Mouse (Mus musculus) hindlimb bud, embryonic 11.5 days (tissue): ENCODE measurements around the gene Exoc3l4.

Source experiments
- DNase-seq: peaks from one replicate; pipeline ENCODE4 v3.0.0-alpha.2; 2012; ENCODE audit warnings: low read depth, low spot score; ENCODE audit errors: extremely low spot score

Exoc3l4 gene

DNA sequence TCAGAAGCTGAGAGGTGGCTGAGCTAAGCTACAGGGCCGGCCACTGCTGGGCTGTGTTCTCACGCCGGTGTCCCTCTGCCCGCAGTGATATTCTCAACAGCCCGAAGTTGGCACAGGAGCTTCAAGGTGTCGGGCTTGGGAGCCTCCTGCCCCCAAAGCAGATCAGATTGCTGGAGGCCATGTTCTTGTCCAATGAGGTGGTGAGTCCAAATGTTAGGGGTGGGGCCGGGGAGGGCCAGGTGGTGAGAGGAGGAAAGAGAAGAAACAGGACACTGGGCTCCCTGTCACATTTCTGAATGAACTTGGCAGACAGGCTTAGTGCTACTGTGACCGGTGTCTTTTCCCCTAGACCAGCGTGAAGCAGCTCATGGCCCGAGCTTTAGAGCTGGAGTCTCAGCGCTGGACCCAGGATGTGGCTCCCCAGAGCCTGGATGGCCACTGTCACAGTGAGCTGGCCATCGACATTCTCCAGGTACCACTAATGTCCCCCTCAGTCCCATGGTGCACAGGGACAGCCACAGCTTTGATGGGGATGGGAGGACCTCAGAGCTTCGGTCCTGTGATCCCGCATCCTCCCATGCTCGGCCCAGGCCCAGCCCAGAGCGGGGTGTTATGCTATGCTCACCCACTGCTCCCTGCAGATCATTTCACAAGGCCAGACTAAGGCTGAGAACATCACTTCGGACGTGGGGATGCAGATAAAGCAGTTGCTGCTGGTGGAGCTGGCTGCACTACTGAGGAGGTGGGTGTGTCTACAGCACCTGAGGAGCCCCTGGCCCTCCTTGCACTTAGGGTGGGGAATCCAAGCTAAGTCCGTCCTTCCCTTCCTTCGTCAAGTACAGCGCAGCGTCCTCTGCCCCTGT is 31.3 kb downstream of the Exoc3l4 start:
- DNase-seq, result no peak

DNA sequence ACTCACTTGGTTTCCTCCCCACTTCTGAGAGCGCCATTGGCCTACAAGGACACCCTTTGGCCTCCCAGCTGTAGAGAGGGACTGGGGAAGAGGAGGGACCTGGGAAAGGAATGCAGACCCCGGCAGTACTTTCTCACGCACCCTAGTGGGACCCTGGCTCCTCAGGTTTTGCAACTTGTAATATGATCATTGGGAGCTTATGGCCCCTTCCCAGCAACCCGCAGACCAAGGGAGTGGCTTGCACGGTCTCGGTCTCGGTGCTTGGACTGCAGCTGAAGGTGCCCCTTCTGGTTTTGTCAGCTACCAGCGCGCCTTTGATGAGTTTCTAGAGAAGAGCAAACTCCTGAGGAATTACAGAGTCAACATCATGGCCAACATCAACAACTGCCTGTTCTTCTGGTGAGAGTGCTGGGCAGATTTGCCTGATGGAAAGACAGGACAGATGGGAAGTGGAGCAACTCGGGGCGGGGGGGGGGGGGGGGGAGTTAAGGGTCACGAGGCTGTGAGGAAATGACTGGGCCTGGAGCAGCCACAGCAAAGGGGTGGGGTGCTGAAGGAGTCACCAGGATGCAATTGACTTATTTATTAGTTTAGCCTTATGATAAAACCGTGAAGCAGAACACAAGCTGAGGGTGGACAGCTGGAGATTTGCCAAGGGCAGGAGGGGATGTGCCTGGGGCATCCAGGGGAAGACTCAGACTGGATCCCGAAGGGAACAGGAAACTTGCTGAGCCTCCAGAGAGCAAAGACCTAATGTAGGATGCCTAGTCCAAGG is 32.3 kb downstream of the Exoc3l4 start:
- DNase-seq, result no peak

DNA sequence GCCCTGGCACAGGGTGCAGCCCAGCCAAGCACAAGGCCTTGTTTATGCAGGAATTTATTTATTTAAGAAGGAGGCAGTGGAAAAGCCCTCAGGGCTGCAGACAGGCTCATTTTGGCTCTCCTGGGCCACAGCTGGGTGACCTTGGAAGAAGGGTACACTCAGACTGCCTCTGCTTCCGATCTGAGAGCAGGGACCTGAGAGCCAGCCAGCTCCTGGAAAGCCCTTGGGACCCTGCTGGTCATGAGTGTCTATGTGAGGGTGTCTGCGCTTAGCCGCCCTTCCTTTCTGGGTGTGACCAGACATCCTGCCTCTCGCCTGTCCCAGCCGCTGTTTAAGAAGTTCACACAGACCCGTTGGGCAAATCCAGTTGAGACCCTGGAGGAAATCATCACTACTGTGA is 33.5 kb downstream of the Exoc3l4 start:
- no peak for DNase-seq

DNA sequence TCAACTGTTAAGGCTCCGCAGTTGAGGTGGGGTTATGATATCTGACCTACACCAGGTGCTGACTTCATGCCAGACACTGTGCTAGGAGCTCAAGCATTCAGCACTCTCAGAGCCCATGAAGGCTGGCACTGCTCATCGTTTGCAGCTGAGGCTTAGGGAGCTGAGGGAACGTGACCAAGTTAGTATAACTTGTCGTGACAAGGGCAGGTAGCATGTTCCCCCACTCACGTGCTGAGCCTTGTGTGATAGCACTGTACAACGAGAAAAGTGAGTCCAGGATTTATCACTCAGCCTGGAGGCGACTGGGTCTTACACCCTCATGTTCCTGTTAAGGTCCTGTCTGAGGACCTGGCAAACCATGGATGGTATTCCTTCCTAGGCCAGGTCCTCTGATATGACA is 34.7 kb downstream of the Exoc3l4 start:
- DNase-seq, result no peak

DNA sequence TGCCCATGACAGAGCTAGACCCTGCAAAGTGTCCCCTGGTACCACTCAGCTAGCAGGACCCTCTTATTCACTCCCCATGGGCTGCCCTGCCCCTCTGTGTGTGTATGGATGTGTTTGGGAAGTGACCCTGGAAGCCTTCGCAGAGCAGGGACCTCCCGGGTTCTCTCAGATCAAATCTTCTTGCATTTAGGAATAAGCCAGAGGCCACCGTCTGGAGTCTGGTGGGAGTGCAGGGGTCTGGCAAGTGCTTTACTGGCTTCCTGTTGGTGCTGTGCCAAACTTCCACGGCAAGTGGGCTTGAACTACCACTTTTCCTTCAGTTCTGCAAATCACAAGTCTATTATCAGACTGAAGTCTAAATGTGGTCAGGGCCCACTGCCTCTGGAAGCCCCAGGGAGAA is 37.2 kb downstream of the Exoc3l4 start:
- no peak for DNase-seq

DNA sequence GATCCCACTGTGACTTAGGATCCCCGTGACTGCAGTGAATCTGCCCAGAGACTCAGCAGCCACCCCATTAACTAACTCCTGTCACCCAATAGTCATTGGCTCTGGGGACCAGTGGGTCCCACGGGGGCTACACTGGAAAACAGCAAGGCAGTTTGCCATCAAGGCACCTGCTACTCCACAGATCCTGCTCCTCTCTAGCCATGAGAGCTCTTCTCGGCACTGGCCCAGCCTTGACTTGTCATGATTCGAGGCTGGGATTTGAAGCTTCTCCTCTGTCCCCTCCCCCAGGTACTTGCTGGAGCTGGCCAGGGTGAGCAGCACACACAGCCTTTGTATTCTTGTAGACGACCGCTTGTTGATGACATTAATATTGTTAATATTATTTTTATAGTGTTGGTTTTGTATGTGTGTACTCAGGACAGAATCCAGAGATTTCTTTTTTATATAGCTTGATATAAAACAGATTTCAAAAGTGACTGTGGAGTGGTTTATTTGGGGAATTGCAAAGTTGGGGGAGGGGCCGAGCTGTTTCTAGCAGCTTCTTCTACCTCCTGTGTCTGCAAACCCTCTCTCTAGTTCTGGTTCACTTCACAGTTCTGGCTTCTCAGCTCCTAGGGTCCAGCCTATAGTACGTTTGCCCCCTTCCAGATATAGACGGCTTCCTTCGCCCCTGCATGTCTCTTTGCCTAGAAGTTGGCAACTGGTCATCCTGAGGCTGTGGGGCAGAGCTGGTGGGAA is 37.9 kb downstream of the Exoc3l4 start:
- DNase-seq, result no peak

DNA sequence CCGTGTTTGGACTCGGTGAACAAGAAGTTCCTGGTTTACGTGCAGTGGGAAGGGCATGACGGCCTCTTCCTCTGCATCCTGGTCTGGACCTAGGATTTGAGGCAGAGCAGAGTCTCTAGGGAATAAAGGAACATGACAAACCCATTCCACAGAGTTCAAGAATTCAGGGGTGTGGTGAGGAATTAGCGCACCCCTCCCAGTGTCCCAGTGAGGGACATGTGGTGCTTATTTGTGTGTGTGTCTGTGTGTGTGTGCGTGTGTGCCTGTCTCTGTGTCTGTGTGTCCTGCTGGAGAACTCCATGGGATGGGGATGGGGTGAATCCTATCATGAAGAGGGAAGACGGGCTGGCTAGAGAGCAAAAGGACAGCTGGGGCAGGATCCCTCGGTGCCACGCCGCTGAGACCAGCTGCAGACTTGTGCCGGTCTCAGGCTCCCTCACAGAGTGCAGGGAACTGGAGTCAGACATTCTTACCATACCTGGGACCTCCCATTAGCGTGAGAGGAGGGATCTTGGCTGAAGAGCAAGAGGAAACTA is 38.6 kb downstream of the Exoc3l4 start:
- no peak for DNase-seq

DNA sequence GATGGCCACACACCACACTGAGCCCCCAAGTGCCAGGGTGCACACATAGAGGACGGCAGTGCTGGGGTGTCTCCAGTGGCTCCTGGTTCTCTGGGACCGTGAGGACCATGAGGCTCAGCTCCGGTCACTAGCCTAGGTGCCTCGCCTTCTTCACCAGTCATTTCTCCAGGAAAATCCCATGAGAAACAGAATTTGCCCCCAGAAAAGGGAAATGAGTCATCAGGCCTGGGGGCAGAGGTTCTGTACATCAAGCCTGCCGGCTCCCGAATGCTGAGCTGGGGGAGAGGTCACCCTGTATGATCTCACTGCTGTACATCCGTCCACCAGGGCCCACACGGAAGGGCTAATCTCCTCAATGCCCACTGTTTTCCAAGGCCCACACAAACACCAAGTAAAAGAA is 39.0 kb downstream of the Exoc3l4 start:
- no peak for DNase-seq

DNA sequence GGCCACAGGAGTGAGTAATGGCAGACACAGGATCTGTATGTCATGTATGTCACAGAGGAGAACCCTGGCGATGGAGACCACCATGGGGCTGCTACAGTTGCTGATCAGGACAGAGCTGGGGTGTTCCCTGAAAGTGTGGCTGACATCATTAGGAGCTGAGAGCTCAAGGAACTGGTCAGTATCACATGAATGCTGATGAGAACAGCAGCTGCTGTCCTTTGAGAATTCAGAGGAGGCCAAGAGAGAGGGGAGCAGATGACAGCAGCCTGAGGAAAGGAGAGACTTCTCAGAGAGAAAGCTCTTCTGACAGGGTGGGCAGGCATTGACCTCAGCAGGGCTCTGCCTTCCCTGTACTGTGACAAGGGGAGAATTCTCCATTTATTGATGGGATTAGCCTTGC is 40.9 kb downstream of the Exoc3l4 start:
- no peak for DNase-seq

DNA sequence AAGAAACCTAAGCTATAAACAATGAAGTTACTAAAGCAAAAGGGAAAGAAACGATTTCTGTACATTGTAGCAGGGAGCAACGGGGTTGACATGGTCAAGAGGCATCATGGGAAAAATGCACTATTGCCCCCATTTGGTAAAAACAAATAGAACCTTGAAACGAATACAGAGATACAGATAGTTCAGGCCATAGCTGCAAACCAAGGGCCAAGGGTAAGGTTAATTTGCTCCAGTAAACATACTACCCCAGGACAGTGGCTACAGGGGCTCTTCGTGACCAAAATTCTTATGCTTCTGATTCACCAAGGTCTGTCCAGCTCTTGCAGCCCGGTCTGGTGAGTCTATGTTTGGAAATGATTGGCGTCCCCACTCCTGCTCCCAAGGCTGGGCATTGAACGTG is 46.8 kb downstream of the Exoc3l4 start:
- no peak for DNase-seq

DNA sequence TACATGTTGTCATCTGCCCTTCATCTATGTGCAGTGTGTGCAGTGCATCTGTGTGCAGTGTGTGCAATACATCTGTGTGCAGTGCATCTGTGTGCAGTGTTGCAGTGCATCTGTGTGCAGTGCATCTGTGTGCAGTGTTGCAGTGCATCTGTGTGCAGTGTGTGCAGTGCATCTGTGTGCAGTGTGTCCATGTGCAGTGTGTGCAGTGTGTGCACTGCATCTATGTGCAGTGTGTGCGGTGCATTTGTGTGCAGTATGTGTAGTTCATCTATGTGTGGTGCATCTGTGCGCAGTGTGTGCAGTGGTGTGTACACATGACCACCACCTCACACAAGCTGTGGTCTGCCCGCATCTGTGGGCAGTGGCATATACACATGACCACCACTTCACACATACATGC is 49.6 kb downstream of the Exoc3l4 start:
- no peak for DNase-seq

DNA sequence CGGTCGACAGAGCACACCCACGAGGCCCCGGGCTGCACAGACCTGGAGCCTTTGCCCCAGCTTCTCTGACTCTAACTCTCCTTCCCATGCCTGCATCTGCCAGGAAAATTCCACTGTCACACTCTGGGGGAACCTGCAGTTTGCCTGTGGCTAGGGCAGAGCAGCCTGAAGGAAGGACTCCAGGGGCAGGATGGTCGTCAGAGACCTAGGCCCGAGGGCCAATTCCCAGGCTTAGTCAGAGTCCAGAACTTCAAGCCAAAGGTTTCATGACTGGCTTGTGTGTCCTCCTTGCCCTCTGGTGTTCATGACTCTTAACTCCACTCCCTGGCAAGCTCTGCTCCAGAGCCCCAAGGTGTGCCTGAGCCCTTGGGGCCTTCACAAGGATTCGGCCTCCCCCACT is 51.4 kb downstream of the Exoc3l4 start:
- no peak for DNase-seq

DNA sequence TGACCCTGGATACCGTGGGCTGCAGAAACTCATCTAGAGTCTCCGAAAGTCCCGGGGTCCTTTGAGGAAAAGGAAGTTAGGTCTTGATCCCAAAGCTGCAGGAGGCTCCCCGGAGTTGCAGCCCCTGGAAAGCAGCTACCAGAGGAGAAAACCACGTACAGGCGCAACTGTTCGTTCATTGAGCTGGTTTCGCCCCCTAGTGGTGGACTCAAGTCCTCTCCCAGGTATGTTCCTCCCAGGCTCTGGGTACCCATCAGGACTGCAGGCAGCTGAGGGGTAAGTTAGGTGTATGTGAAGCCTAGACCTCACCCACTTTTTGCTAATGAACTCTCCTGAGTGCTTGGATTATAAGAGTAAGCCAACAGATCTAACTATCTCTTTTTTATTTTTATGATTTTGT is 52.7 kb downstream of the Exoc3l4 start:
- peak; percentile 50 for DNase-seq

DNA sequence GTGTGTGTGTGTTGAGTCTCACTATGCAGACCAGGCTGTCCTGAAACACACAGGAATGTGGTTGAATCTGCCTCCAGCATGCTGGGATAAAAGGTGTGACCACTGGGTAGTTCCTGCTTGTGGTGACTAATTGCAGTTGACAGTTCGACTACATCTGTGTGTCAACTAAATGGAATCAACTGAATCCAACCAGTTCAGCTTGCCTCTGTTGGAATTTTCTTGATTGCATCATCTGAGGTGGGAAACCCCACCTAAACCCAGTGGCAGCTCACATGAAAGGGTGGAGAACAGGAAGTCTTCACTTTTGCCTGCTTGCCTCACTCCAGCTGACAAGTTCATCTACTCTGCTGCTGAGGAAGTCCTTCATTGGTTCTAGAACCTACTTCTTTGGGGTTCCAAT is 54.3 kb downstream of the Exoc3l4 start:
- no peak for DNase-seq

DNA sequence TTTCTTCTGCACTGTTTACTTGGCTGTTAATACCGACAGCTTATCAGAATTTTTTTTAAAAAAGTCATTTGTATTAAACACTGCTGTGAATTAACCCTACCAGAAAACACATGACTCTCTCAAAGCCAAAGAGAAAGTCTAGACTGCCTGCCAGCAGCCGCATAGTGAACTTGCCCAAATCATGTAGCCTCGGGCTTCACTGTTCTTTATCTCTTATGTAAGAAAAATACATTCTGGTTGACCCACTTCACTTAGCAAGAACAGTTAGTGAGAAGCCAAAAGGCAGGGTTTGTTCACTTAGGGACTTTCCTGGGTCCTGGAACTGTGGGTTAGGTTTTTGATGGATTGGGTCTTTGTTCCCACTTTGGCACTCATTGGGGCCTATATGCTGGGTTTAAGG is 54.9 kb downstream of the Exoc3l4 start:
- DNase-seq, result no peak

DNA sequence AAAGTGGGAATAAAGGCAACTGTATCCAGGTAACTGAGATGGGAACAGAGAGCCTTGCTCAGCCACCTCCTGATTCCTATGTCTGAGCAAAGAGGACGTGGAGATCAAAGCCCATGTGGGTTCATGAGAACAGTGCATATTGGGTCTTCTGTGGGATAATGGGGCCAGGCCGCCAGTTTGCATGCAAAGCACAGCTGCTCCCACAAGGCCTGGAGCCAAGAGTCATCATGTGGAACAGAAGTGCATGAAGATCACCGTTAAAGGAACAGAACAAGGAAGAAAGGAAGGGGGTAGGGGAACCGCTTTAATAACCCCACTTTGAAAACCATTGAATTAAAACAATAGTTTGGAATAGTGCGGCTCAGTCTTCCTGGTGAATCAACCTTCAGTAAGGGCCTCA is 56.1 kb downstream of the Exoc3l4 start:
- DNase-seq, result no peak

DNA sequence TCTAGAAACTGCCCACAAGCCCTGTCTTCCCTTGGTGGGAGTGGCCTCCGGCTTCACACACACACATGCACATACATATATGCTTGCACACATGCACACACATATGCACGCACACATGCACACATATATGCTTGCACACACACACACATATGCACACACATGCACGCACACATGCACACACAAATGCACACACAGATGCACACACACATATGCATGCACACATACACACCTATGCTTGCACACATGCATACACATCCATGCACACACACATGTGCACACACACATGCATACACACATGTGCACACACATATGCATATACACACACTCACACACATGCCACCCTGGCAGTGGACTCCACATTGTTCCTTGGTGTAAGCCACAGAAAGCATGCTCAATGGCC is 57.6 kb downstream of the Exoc3l4 start:
- DNase-seq, result no peak

DNA sequence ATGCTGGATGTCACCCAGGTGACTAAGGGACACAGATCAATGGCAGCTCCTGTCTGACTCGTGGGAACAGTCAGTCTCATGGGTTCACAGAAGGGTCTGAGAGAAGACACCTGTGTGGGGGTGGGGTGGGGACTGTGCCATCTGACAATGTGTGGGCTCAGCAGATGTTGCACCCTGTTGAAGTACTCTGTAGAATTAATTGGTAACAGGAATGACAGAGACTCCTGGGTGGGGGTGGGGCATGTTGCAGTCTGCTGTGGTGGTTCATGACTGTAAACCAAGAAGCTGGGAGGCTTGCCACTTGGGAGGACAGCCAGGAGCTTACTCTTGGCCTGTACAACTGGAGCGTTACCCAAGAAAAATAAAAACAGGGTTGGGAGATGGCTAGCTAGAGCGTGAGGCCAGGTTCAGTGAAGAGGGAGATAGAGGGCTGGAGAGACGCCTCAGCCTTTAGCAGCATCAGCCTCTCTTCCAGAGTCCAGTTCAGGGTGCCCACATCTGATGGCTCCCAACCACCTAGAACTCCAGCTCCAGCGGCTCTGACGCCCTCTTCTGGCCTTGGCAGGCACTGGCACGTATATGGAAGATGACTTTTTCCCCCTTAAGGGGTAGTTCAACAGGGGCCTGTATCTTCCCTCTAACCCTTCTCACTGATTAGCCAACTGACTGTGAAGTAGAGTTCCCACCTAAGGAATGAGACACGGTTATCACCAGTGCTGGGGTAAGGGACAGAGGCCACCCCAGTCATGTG is 58.3 kb downstream of the Exoc3l4 start:
- no peak for DNase-seq

DNA sequence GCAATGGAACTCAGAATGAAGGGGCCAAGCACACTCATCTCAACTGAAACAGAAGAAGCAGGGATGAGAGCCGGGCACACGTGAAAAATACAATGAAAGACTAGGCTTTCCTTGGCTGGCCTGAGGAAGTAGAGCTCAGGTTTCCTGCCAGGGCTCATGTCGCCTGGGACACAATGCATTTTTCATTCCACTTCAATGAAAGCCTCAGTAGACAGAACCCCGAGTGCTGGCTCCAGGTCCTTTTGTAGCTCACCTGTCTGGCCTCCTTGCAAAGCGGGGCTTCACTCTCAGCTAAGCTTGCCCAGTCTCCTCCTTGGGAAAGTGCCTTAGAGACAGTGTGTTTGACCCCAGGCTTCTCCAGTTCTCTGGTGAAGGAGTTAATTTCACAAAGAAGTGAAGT is 62.1 kb downstream of the Exoc3l4 start:
- no peak for DNase-seq

DNA sequence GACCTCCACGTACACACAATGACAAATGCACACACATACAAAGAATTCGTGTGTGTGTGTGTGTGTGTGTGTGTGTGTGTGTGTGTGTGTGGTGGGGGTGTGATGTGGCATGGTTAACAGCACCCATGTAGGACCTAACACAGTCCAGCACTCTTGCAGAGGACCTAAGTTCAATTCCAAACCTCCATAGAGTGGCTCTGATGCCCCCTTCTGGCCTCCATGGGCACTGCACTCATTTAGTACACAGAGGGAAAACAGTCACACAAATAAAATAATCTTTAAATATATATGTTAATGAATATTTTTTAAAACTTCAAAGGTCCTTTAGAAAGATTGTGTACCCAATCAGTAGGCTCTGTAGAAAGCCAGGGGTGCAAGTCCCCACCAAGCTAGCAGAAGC is 63.1 kb downstream of the Exoc3l4 start:
- no peak for DNase-seq
